Comparison of ENCODE assay signal across 8 mouse cellular contexts in genomic region chr4:44712786-44713553, GRCm38 (mm10). TPM values are rescaled to one million over a fixed set of nuclear protein-coding genes. Genes with fewer than 3 reads are reported as not detected.
DNase-seq lines count a peak whose midpoint lies in the region; ATAC-seq lines count a peak whose summit lies in the region.

No protein-coding gene starts in this region.

- H3K9ac ChIP-seq in forebrain, embryonic 15.5 days (replicated peaks) = no peak overlapping the region
- no peak overlapping the region for H3K9ac ChIP-seq in embryonic facial prominence, embryonic 14.5 days (ENCODE audit: low read depth, low read length)
- H3K9ac ChIP-seq in limb, embryonic 12.5 days (replicated peaks) = no peak overlapping the region

- H3K4me2 ChIP-seq in forebrain, embryonic 15.5 days (replicated peaks) = no peak overlapping the region
- H3K4me2 ChIP-seq in embryonic facial prominence, embryonic 14.5 days (ENCODE audit: low read depth, low read length) = no peak overlapping the region; the same call in 1 of the 2 replicates
- peak overlapping the region; percentile 29; the same call in 1 of the 2 replicates for H3K4me2 ChIP-seq in limb, embryonic 12.5 days

- H3K27me3 ChIP-seq in forebrain, embryonic 10.5 days (ENCODE audit: poor library complexity, severe bottlenecking) = peaks cover 99% of the 10 kb centered on the region
- peaks cover 80% of the 10 kb centered on the region for H3K27me3 ChIP-seq in forebrain, embryonic 15.5 days
- peaks cover 95% of the 10 kb centered on the region for H3K27me3 ChIP-seq in embryonic facial prominence, embryonic 14.5 days (replicated peaks; ENCODE audit: control insufficient read depth, insufficient read depth, low read length)
- H3K27me3 ChIP-seq in limb, embryonic 12.5 days = peaks cover 91% of the 10 kb centered on the region

- H3K4me3 ChIP-seq in forebrain, embryonic 10.5 days = peak overlapping the region; percentile 33
- no peak overlapping the region for H3K4me3 ChIP-seq in forebrain, embryonic 15.5 days
- H3K4me3 ChIP-seq in embryonic facial prominence, embryonic 14.5 days (ENCODE audit: low read depth, low read length) = 0 out of 2 replicates have a peak overlapping the region, but pooled peaks have one; percentile 14
- H3K4me3 ChIP-seq in limb, embryonic 12.5 days (replicated peaks) = peak overlapping the region; percentile 16

- DNase-seq in forebrain, embryonic 10.5 days (ENCODE audit: extremely low spot score, low spot score) = peak; percentile 55
- peak; percentile 77 to 79 for DNase-seq in B cell, adult 2 months
- no peak for DNase-seq in embryonic facial prominence, embryonic 14.5 days (ENCODE audit: low spot score)
- peak; percentile 31 to 48 for DNase-seq in spleen, postnatal 14 days (ENCODE audit: low spot score in 2 of 2)
- no peak for DNase-seq in left cerebral cortex, adult 9 months (ENCODE audit: low spot score in 2 of 2)
- DNase-seq in ovary, postnatal 10 days (ENCODE audit: low spot score) = no peak

- H3K9me3 ChIP-seq in forebrain, embryonic 10.5 days = no peaks in the 10 kb centered on the region
- H3K9me3 ChIP-seq in forebrain, embryonic 15.5 days = no peaks in the 10 kb centered on the region
- no peaks in the 10 kb centered on the region for H3K9me3 ChIP-seq in embryonic facial prominence, embryonic 14.5 days (ENCODE audit: control insufficient read depth, low read length)
- H3K9me3 ChIP-seq in limb, embryonic 12.5 days = no peaks in the 10 kb centered on the region

- no peak overlapping the region for H3K27ac ChIP-seq in forebrain, embryonic 10.5 days
- no peak overlapping the region for H3K27ac ChIP-seq in forebrain, embryonic 15.5 days (replicated peaks)
- no peak overlapping the region for H3K27ac ChIP-seq in embryonic facial prominence, embryonic 14.5 days (replicated peaks; ENCODE audit: low read depth, low read length)
- no peak overlapping the region for H3K27ac ChIP-seq in limb, embryonic 12.5 days

- H3K4me1 ChIP-seq in forebrain, embryonic 10.5 days = peaks cover 51% of the 10 kb centered on the region
- H3K4me1 ChIP-seq in forebrain, embryonic 15.5 days = peaks cover 15% of the 10 kb centered on the region
- 0 out of 2 replicates have a peak, but pooled peaks cover 3% of the 10 kb centered on the region for H3K4me1 ChIP-seq in embryonic facial prominence, embryonic 14.5 days (ENCODE audit: control insufficient read depth, insufficient read depth, low read length)
- peaks cover 20% of the 10 kb centered on the region for H3K4me1 ChIP-seq in limb, embryonic 12.5 days (replicated peaks)

- no peaks in the 10 kb centered on the region for H3K36me3 ChIP-seq in forebrain, embryonic 10.5 days (replicated peaks)
- H3K36me3 ChIP-seq in forebrain, embryonic 15.5 days = no peaks in the 10 kb centered on the region
- H3K36me3 ChIP-seq in embryonic facial prominence, embryonic 14.5 days (ENCODE audit: control insufficient read depth, insufficient read depth, low read length) = no peaks in the 10 kb centered on the region
- H3K36me3 ChIP-seq in limb, embryonic 12.5 days = no peaks in the 10 kb centered on the region

- WGBS in forebrain, embryonic 10.5 days = under 1% methylated on average over 50 of the region's 50 CpGs
- WGBS in forebrain, embryonic 15.5 days = under 1% methylated on average over 50 of the region's 50 CpGs
- 1% methylated on average over 50 of the region's 50 CpGs for WGBS in embryonic facial prominence, embryonic 14.5 days
- WGBS in limb, embryonic 12.5 days = under 1% methylated on average over 50 of the region's 50 CpGs

- no peak for ATAC-seq in forebrain, embryonic 15.5 days (replicated peaks)
- ATAC-seq in embryonic facial prominence, embryonic 14.5 days (ENCODE audit: low read depth) = no peak
- no peak for ATAC-seq in limb, embryonic 12.5 days (ENCODE audit: insufficient number of reproducible peaks, insufficient read depth, low FRiP score, low TSS enrichment, low read depth)

RNA-seq across cellular contexts. Expression of gene Pax5, which starts 2.7 kb away (rescaled TPM):
- 0.26 and 0.71 TPM in 2 replicates for polyA plus RNA-seq in forebrain, embryonic 10.5 days (2016; fragmentation: Nextera tagmentation; extraction: Ambion mirVana)
- polyA plus RNA-seq in forebrain, embryonic 15.5 days (2015; fragmentation: Nextera tagmentation; extraction: Ambion mirVana) = 0.19 and 0.22 TPM in 2 replicates
- 0.08 and 0.09 TPM in 2 replicates for polyA plus RNA-seq in embryonic facial prominence, embryonic 14.5 days (2014; fragmentation: Nextera tagmentation; extraction: Ambion mirVana)
- not detected in 2 replicates for polyA plus RNA-seq in limb, embryonic 12.5 days (2016; fragmentation: Nextera tagmentation; extraction: Ambion mirVana)

RNA-seq across cellular contexts. Expression of gene Zcchc7, which starts 42.7 kb away (rescaled TPM):
- 21.9 and 24.7 TPM in 2 replicates for polyA plus RNA-seq in forebrain, embryonic 10.5 days (2016; fragmentation: Nextera tagmentation; extraction: Ambion mirVana)
- 39.8 and 41.0 TPM in 2 replicates for polyA plus RNA-seq in forebrain, embryonic 15.5 days (2015; fragmentation: Nextera tagmentation; extraction: Ambion mirVana)
- 29.8 and 37.9 TPM in 2 replicates for polyA plus RNA-seq in embryonic facial prominence, embryonic 14.5 days (2014; fragmentation: Nextera tagmentation; extraction: Ambion mirVana)
- 29.0 TPM in 2 replicates for polyA plus RNA-seq in limb, embryonic 12.5 days (2016; fragmentation: Nextera tagmentation; extraction: Ambion mirVana)

Comparison
In these comparisons a context has a peak if more than half of its experiments do, and no peak if none do; other contexts are left out.
1. DNase-seq: peak in forebrain, embryonic 10.5 days (single experiment), B cell, adult 2 months (2 of 2) and spleen, postnatal 14 days (2 of 2); none in embryonic facial prominence, embryonic 14.5 days (single experiment), left cerebral cortex, adult 9 months (0 of 2) and ovary, postnatal 10 days (single experiment).